Mouse (Mus musculus) forebrain, embryonic 11.5 days (tissue): ENCODE data around the gene Aurka. TPM values are rescaled to one million over a fixed set of nuclear protein-coding genes. Genes with fewer than 3 reads are reported as not detected.

Experiments used
- ATAC-seq: fragments of 200-750 bp; cut with Nextera tagmentation; replicated peaks from 2 replicates; pipeline ENCODE4 v1.8.0; 2017; ENCODE audit warnings: moderate TSS enrichment; ENCODE audit not compliant: low FRiP score
- DNase-seq: peaks from one replicate; pipeline ENCODE4 v3.0.0-alpha.2; 2017; ENCODE audit warnings: low spot score
- H3K27ac ChIP-seq: fragments of 300-500 bp; sonication (generic); 2 replicates; pipeline ENCODE4 v1.5.1; 2014; ENCODE audit warnings: low read depth, low read length
- H3K27me3 ChIP-seq: fragments of 300-500 bp; sonication (generic); 2 replicates; pipeline ENCODE4 v1.6.1; 2014; ENCODE audit warnings: mild to moderate bottlenecking, low read length, mixed read lengths; ENCODE audit not compliant: control insufficient read depth, insufficient read depth
- H3K36me3 ChIP-seq: fragments of 300-500 bp; sonication (generic); 2 replicates; pipeline ENCODE4 v1.6.1; 2014; ENCODE audit warnings: mild to moderate bottlenecking, low read length, moderate library complexity, mixed read lengths; ENCODE audit not compliant: control insufficient read depth, insufficient read depth
- H3K4me1 ChIP-seq: fragments of 300-500 bp; sonication (generic); replicated peaks from 2 replicates; pipeline ENCODE4 v1.6.1; 2014; ENCODE audit warnings: low read length, mixed read lengths; ENCODE audit not compliant: control insufficient read depth, insufficient read depth
- H3K4me2 ChIP-seq: fragments of 300-500 bp; sonication (generic); 2 replicates; pipeline ENCODE4 v1.6.1; 2014; ENCODE audit warnings: low read depth, mild to moderate bottlenecking, low read length, moderate library complexity, mixed read lengths; ENCODE audit not compliant: severe bottlenecking
- H3K4me3 ChIP-seq: fragments of 300-500 bp; sonication (generic); 2 replicates; pipeline ENCODE4 v1.5.1; 2014; ENCODE audit warnings: low read depth, low read length
- H3K9ac ChIP-seq: fragments of 300-500 bp; sonication (generic); 2 replicates; pipeline ENCODE4 v1.6.1; 2014; ENCODE audit warnings: low read length
- H3K9me3 ChIP-seq: fragments of 300-500 bp; sonication (generic); 2 replicates; pipeline ENCODE4 v1.6.1; 2016; ENCODE audit warnings: low read length, mixed read lengths; ENCODE audit not compliant: control insufficient read depth
- WGBS: fragments of 180-500 bp; shearing (Covaris S2); extraction: QIAGEN DNeasy Blood & Tissue Kit; methylation state at CpG from one replicate; pipeline ENCODE4 v1.1.7; 2014; 5-methylcytosine and 5-hydroxymethylcytosine counted together
- polyA plus RNA-seq: library from polyadenylated mRNA; unstranded; fragments of >200 nt; fragmentation: Nextera tagmentation; extraction: Ambion mirVana; gene quantifications from 2 replicates; pipeline ENCODE4 v1.2.1, GENCODE M21; 2014

Aurka gene
- polyA plus RNA-seq = 192 and 193 TPM in 2 replicates

DNA sequence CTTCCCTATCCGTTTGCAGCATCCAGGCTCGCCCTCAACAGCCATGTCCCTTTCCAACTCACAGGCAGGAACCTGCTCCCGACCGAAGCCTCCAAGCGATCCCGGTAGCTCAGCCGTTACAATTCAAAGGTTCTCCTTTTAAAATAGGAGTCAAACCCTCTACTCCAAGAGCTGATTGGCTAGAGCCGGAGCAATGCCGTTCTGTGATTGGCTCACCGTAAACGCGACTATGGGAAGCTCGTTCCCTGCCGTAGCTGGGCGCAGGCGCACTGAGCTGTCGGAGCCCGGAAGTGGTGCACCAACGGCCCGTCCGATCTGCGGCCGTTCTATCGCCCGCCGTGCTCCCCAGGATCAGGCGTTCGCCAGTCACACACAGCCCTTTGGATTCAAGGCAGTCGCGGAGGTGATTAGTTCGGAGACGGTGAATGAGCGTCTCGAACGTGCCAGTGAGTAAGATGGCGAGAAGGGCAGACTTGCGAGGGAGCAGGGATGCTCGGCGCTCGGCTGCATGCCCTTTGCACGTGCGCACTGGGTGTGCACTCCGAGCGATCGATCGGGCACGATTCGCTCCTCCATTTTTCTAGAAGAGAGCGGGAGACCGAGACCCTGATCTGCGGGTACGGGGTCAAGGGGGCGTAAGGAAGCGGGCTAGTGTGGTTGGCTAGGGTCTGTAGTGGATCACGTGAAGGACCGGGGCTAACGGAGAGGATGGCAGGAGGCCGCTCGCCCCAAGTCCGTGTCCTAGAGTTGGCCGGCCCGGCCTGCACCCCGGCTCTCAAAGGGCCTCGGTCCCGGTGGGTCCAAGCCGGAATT lies at the start of gene Aurka, which contains the start of gene Cstf1:
Gene Aurka (minus strand): TSS at position 125 of the 813 bp plus-strand sequence.
Gene Cstf1 (plus strand): TSS at position 271 of the 813 bp plus-strand sequence.
- DNase-seq = peak; percentile 95
- peak; percentile 99 for ATAC-seq
- Histone ChIP-seq H3K27me3 (no peaks in the 10 kb centered on the region), H3K36me3 (peaks cover 11% of the 10 kb centered on the region; the same call in 1 of the 2 replicates), H3K9ac (peak within 1 kb of the TSS; percentile 96), H3K27ac (peak within 1 kb of the TSS; percentile 79), H3K4me2 (peak within 1 kb of the TSS; percentile 75), H3K4me3 (peak within 1 kb of the TSS; percentile 97), H3K4me1 (peaks cover 14% of the 10 kb centered on the region; the same call in 1 of the 2 replicates), H3K9me3 (no peaks in the 10 kb centered on the region)
- WGBS = under 1% methylated on average over 66 of the region's 66 CpGs

DNA sequence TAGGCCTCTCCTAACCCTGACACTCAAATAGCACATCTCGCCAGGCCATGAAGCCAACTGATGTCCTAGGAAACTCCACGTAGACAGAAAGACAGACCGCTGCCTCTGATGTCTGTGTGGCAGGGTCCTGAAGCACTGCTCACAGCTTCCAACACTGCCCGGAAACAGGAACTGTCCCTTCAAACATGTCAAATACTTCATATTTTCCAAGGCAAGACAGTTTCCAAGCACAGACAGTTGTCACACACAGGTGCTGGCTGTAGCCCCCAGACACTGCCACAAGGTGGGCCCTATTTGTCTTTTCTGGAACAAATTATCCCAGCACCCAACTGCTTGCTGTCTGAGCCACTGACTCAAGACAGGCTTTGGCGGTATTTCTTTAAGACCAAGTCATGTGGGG lies 47.9 kb upstream of the Aurka start:
- no peak for ATAC-seq
- Histone ChIP-seq H3K4me3 (no peak overlapping the region), H3K9ac (no peak overlapping the region), H3K27ac (no peak overlapping the region), H3K4me2 (no peak overlapping the region), H3K4me1 (peaks cover 3% of the 10 kb centered on the region; the same call in 1 of the 2 replicates), H3K27me3 (no peaks in the 10 kb centered on the region), H3K36me3 (no peaks in the 10 kb centered on the region), H3K9me3 (no peaks in the 10 kb centered on the region)
- DNase-seq = no peak
- 84% methylated on average over 5 of the region's 5 CpGs for WGBS

GRCm38 (mm10) chr2:172416876-172417275 lies 46.5 kb upstream of the Aurka start:
- Histone ChIP-seq H3K4me2 (no peak overlapping the region), H3K27ac (no peak overlapping the region), H3K36me3 (no peaks in the 10 kb centered on the region), H3K4me1 (peaks cover 3% of the 10 kb centered on the region; the same call in 1 of the 2 replicates), H3K4me3 (no peak overlapping the region), H3K9me3 (no peaks in the 10 kb centered on the region), H3K9ac (no peak overlapping the region), H3K27me3 (no peaks in the 10 kb centered on the region)
- WGBS = 95% methylated on average over 5 of the region's 5 CpGs
- DNase-seq (no peak), ATAC-seq (no peak)

- Histone ChIP-seq H3K4me1 (peaks cover 3% of the 10 kb centered on the region; the same call in 1 of the 2 replicates), H3K4me2 (no peak overlapping the region), H3K9me3 (no peaks in the 10 kb centered on the region), H3K27ac (no peak overlapping the region), H3K9ac (no peak overlapping the region), H3K36me3 (no peaks in the 10 kb centered on the region), H3K27me3 (no peaks in the 10 kb centered on the region), H3K4me3 (no peak overlapping the region)
- no peak for DNase-seq
- 64% methylated on average over 12 of the region's 12 CpGs for WGBS
- ATAC-seq = no peak
Measured at GRCm38 (mm10) chr2:172416218-172416617, 45.9 kb upstream of the Aurka start.

DNA sequence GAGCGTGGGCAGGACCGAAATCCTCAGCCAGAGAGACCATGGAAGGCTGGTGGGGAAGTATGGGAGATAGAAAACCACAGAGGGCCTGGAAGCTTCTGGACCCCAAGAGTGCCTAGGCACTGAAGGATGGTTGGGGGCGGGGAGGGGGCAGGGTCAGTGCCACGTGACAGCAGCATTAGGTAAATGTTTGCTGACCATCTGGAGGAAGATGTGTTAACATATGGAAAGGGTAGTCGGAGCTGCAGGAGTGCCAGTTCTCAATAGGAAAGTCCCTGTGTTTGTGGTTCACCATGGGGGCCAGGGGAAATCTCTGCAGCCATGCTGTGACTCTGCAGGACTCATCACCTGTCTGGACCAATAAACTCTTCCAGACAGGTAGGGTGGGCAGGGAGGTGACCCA lies 43.6 kb upstream of the Aurka start:
- DNase-seq (no peak), ATAC-seq (no peak)
- Histone ChIP-seq H3K27ac (no peak overlapping the region), H3K4me3 (no peak overlapping the region), H3K9me3 (no peaks in the 10 kb centered on the region), H3K27me3 (no peaks in the 10 kb centered on the region), H3K36me3 (no peaks in the 10 kb centered on the region), H3K9ac (no peak overlapping the region), H3K4me1 (peaks cover 3% of the 10 kb centered on the region; the same call in 1 of the 2 replicates), H3K4me2 (no peak overlapping the region)
- 59% methylated on average over 5 of the region's 5 CpGs for WGBS

DNA sequence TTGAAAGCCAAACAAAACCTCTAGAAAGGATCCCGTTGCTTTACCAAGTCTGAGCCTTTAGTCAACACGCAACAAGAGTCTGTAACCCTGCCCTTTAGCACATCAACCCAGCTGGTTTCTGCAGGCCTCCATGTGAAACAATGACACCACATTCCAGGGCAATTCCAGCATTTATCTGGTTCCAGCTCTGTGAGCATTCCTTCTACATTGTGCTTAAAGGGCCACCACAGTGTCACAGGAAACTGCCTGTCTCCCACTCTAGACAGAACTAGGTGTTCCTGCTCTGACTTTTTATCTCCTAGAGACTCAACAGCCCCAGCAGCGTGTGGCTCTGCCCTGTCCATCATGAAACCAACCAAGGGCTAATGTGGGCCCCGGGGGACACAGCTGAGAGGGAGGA lies 42.9 kb upstream of the Aurka start:
- Histone ChIP-seq H3K4me2 (no peak overlapping the region), H3K27ac (no peak overlapping the region), H3K27me3 (no peaks in the 10 kb centered on the region), H3K36me3 (no peaks in the 10 kb centered on the region), H3K4me3 (no peak overlapping the region), H3K4me1 (peaks cover 3% of the 10 kb centered on the region; the same call in 1 of the 2 replicates), H3K9ac (no peak overlapping the region), H3K9me3 (no peaks in the 10 kb centered on the region)
- 29% methylated on average over 4 of the region's 4 CpGs for WGBS
- ATAC-seq = no peak
- no peak for DNase-seq

DNA sequence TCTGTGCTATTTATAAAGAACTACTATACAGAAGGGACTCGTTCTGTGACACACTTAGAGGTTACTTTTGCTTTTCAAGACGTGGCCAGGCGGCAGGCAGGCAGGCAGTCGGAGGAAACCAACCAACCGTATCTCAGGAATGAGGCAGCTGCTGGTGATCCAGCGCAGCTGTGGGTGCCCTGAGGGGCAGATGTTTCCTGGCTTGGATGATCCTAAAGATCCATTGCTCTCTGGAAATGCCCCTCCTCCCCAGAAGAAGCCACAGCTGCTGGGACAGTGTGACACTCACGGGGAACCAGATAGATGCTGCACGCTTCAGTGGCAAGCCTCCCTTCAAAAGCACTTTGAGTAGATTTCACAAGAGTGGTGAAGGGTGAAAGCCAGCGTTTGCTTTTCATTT lies 42.1 kb upstream of the Aurka start:
- Histone ChIP-seq H3K4me1 (peaks cover 3% of the 10 kb centered on the region; the same call in 1 of the 2 replicates), H3K27ac (no peak overlapping the region), H3K9me3 (no peaks in the 10 kb centered on the region), H3K4me3 (no peak overlapping the region), H3K4me2 (no peak overlapping the region), H3K9ac (no peak overlapping the region), H3K27me3 (no peaks in the 10 kb centered on the region), H3K36me3 (no peaks in the 10 kb centered on the region)
- 14% methylated on average over 9 of the region's 9 CpGs for WGBS
- DNase-seq = no peak
- no peak for ATAC-seq

GRCm38 (mm10) chr2:172411091-172411490 lies 40.8 kb upstream of the Aurka start:
- no peaks in the 10 kb centered on the region for H3K9me3 ChIP-seq
- no peak overlapping the region for H3K9ac ChIP-seq
- no peaks in the 10 kb centered on the region for H3K27me3 ChIP-seq
- no peak for DNase-seq
- 84% methylated on average over 11 of the region's 11 CpGs for WGBS
- ATAC-seq = no peak
- no peak overlapping the region for H3K4me3 ChIP-seq
- H3K4me1 ChIP-seq = peaks cover 3% of the 10 kb centered on the region; the same call in 1 of the 2 replicates
- H3K4me2 ChIP-seq = no peak overlapping the region
- H3K27ac ChIP-seq = no peak overlapping the region
- no peaks in the 10 kb centered on the region for H3K36me3 ChIP-seq
